Mouse (Mus musculus) olfactory bulb, adult 2 months (tissue): ENCODE results near the gene Ofd1.

Experiments used
- CTCF ChIP-seq: fragments of 200-500 bp; IDR thresholded peaks from 2 replicates; pipeline ENCODE4 v1.5.1; 2012; ENCODE audit warnings: low read depth, mild to moderate bottlenecking, low read length, moderate library complexity; ENCODE audit not compliant: insufficient read depth
- POLR2A ChIP-seq: fragments of 200-500 bp; IDR thresholded peaks from 2 replicates; pipeline ENCODE4 v1.6.1; 2012; ENCODE audit warnings: mild to moderate bottlenecking, low read depth, low read length, moderate library complexity; ENCODE audit not compliant: insufficient read depth

DNA sequence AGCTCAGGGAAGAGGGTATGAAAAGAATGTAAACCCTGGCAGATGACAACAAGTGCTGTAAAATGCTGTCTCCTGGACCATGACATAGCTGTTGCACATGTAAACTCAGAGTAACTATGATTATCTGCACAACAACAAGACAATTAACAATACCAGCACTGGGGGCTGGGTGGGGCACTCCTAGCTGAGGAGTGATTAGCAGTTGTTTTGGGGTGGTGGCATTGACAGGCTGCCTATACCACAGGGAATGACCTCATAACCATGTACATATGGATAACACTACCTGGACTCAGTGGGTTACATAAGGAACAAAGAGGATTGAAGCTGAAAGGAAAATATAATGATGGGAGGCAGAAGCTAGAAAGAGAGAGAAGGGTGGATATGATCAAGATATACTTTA lies 32.6 kb downstream of the Ofd1 start:
- TF ChIP-seq POLR2A: no peak
- TF ChIP-seq CTCF: no peak
